Comparison of ENCODE assay signal across 13 mouse cellular contexts in genomic region chr5:36553886-36554285, GRCm38 (mm10). TPM values are rescaled to one million over a fixed set of nuclear protein-coding genes. Genes with fewer than 3 reads are reported as not detected.
DNase-seq lines count a peak whose midpoint lies in the region; ATAC-seq and TF ChIP-seq lines count a peak whose summit lies in the region.
"Had no signal": no experiment of that assay in that cellular context is flagged by ENCODE, and none has a peak within 500 bp of the region (broad histone marks: within the 10 kb centered on the region; RNA-seq: fewer than 3 reads in every experiment).

No protein-coding gene starts in this region.

- TF ChIP-seq POLR2A in embryonic fibroblast, embryonic 13.5 days (IDR thresholded peaks at IDR 0.05; ENCODE audit: low read depth, low read length): no peak

- H3K4me2 ChIP-seq in embryonic facial prominence, embryonic 14.5 days (ENCODE audit: low read depth, low read length): no peak overlapping the region
- H3K4me2 ChIP-seq: neural tube, embryonic 13.5 days had no signal

- no peak overlapping the region for H3K9ac ChIP-seq in embryonic facial prominence, embryonic 14.5 days (ENCODE audit: low read depth, low read length)
- H3K9ac ChIP-seq: neural tube, embryonic 13.5 days had no signal

- DNase-seq in embryonic facial prominence, embryonic 14.5 days (ENCODE audit: low spot score): no peak
- DNase-seq in embryonic facial prominence, embryonic 10.5 days (ENCODE audit: low spot score): no peak
- peak; percentile 90 for DNase-seq in 416B (ENCODE audit: low read depth)
- peak; percentile 53 to 58 for DNase-seq in natural killer cell, adult 2 months (ENCODE audit: low spot score in 2 of 2)
- DNase-seq in cerebellum, postnatal 25 days: no peak
- no peak for DNase-seq in testis, postnatal 14 days (ENCODE audit: low spot score)
- DNase-seq in kidney, adult 11 months: no peak
- DNase-seq: cerebellum, adult 9-10 months; gastrocnemius, postnatal 36 days; left cerebral cortex, postnatal 4 days; right cerebral cortex, postnatal 4 days had no signal

- no peaks in the 10 kb centered on the region for H3K9me3 ChIP-seq in embryonic facial prominence, embryonic 14.5 days (ENCODE audit: control insufficient read depth, low read length)
- H3K9me3 ChIP-seq in embryonic facial prominence, embryonic 10.5 days: no peaks in the 10 kb centered on the region
- H3K9me3 ChIP-seq: neural tube, embryonic 13.5 days had no signal

- 0 out of 2 replicates have a peak overlapping the region, but pooled peaks have one; percentile 3 for H3K27ac ChIP-seq in embryonic facial prominence, embryonic 14.5 days (replicated peaks; ENCODE audit: low read depth, low read length)
- no peak overlapping the region for H3K27ac ChIP-seq in embryonic facial prominence, embryonic 10.5 days (replicated peaks)
- H3K27ac ChIP-seq in embryonic fibroblast, embryonic 13.5 days (ENCODE audit: insufficient read depth, low read length): peak overlapping the region; percentile 84; the same call in 1 of the 2 replicates
- H3K27ac ChIP-seq: neural tube, embryonic 13.5 days had no signal

- no peak for TF ChIP-seq CTCF in embryonic fibroblast, embryonic 13.5 days (IDR thresholded peaks at IDR 0.05; ENCODE audit: borderline replicate concordance, insufficient read depth, low read length)

- H3K27me3 ChIP-seq in embryonic facial prominence, embryonic 14.5 days (replicated peaks; ENCODE audit: control insufficient read depth, insufficient read depth, low read length): no peaks in the 10 kb centered on the region
- no peaks in the 10 kb centered on the region for H3K27me3 ChIP-seq in embryonic facial prominence, embryonic 10.5 days (replicated peaks; ENCODE audit: low read depth, poor library complexity, severe bottlenecking)
- H3K27me3 ChIP-seq: neural tube, embryonic 13.5 days had no signal

- ATAC-seq in embryonic facial prominence, embryonic 14.5 days (ENCODE audit: low read depth): no peak

- 72% methylated on average over 4 of the region's 4 CpGs for WGBS in embryonic facial prominence, embryonic 14.5 days
- 92% methylated on average over 4 of the region's 4 CpGs for WGBS in embryonic facial prominence, embryonic 10.5 days

- no peaks in the 10 kb centered on the region for H3K36me3 ChIP-seq in embryonic facial prominence, embryonic 14.5 days (ENCODE audit: control insufficient read depth, insufficient read depth, low read length)
- no peaks in the 10 kb centered on the region for H3K36me3 ChIP-seq in embryonic facial prominence, embryonic 10.5 days (replicated peaks)
- H3K36me3 ChIP-seq: neural tube, embryonic 13.5 days had no signal

- peaks cover 14% of the 10 kb centered on the region; the same call in 1 of the 2 replicates for H3K4me1 ChIP-seq in embryonic facial prominence, embryonic 14.5 days (ENCODE audit: control insufficient read depth, insufficient read depth, low read length)
- H3K4me1 ChIP-seq in embryonic facial prominence, embryonic 10.5 days: 0 out of 2 replicates have a peak, but pooled peaks cover 6% of the 10 kb centered on the region
- H3K4me1 ChIP-seq in embryonic fibroblast, embryonic 13.5 days (ENCODE audit: control insufficient read depth, insufficient read depth, low read length): peaks cover 11% of the 10 kb centered on the region

- H3K4me3 ChIP-seq in embryonic facial prominence, embryonic 14.5 days (ENCODE audit: low read depth, low read length): no peak overlapping the region
- no peak overlapping the region for H3K4me3 ChIP-seq in embryonic facial prominence, embryonic 10.5 days
- H3K4me3 ChIP-seq in embryonic fibroblast, embryonic 13.5 days (ENCODE audit: insufficient read depth, low read length): no peak overlapping the region
- H3K4me3 ChIP-seq: neural tube, embryonic 13.5 days had no signal

RNA-seq across cellular contexts. Expression of gene Tbc1d14, which starts 39.2 kb away (rescaled TPM):
- polyA plus RNA-seq in embryonic facial prominence, embryonic 14.5 days (2014; fragmentation: Nextera tagmentation; extraction: Ambion mirVana): 38.5 and 42.8 TPM in 2 replicates
- polyA plus RNA-seq in embryonic facial prominence, embryonic 10.5 days (2016; fragmentation: Nextera tagmentation; extraction: Ambion mirVana): 39.9 and 40.4 TPM in 2 replicates
- polyA plus RNA-seq in embryonic fibroblast, embryonic 13.5 days (2011; ENCODE audit: insufficient read length, low read depth, missing spikeins): 21.5 and 26.1 TPM in 2 replicates

Comparison
In these comparisons a context has a peak if more than half of its experiments do, and no peak if none do; other contexts are left out.
1. DNase-seq: peak in 416B (single experiment) and natural killer cell, adult 2 months (2 of 2); none in embryonic facial prominence, embryonic 14.5 days (single experiment), embryonic facial prominence, embryonic 10.5 days (single experiment), cerebellum, postnatal 25 days (0 of 2), testis, postnatal 14 days (single experiment) and kidney, adult 11 months (single experiment).